Mouse (Mus musculus): ENCODE results near the gene Ldlrad3.

Ldlrad3 gene

GRCm38 (mm10) chr2:102002974-102003775 is 183.0 kb downstream of the Ldlrad3 start:
- no peak for DNase-seq (ENCODE audit: low spot score)

- DNase-seq (ENCODE audit: low spot score) = no peak
These were observed 183.7 kb downstream of the Ldlrad3 start for GRCm38 (mm10) chr2:102002408-102002973.

- no peak for DNase-seq (ENCODE audit: low spot score)
These were observed 184.5 kb downstream of the Ldlrad3 start for GRCm38 (mm10) chr2:102001661-102002060.

- no peak for DNase-seq (ENCODE audit: low spot score)
These were observed 187.1 kb downstream of the Ldlrad3 start for GRCm38 (mm10) chr2:101998911-101999572.

GRCm38 (mm10) chr2:101997013-101997412 is 189.2 kb downstream of the Ldlrad3 start:
- no peak for DNase-seq (ENCODE audit: low spot score)

GRCm38 (mm10) chr2:101992574-101993310 is 193.4 kb downstream of the Ldlrad3 start:
- no peak for DNase-seq (ENCODE audit: low spot score)

GRCm38 (mm10) chr2:101991726-101992125 is 194.5 kb downstream of the Ldlrad3 start:
- no peak for DNase-seq (ENCODE audit: low spot score)

GRCm38 (mm10) chr2:101986344-101987087 is 199.7 kb downstream of the Ldlrad3 start:
- no peak for DNase-seq (ENCODE audit: low spot score)

GRCm38 (mm10) chr2:101983853-101984543 is 202.2 kb downstream of the Ldlrad3 start:
- DNase-seq (ENCODE audit: low spot score) = no peak

GRCm38 (mm10) chr2:101983082-101983852 is 202.9 kb downstream of the Ldlrad3 start:
- no peak for DNase-seq (ENCODE audit: low spot score)

- no peak for DNase-seq (ENCODE audit: low spot score)
These were observed 204.2 kb downstream of the Ldlrad3 start for GRCm38 (mm10) chr2:101981964-101982498.

- DNase-seq (ENCODE audit: low spot score) = no peak
These were observed 205.0 kb downstream of the Ldlrad3 start for GRCm38 (mm10) chr2:101981211-101981610.

GRCm38 (mm10) chr2:101980456-101980947 is 205.7 kb downstream of the Ldlrad3 start:
- no peak for DNase-seq (ENCODE audit: low spot score)

GRCm38 (mm10) chr2:101978534-101979525 is 207.4 kb downstream of the Ldlrad3 start:
- DNase-seq (ENCODE audit: low spot score) = no peak

- no peak for DNase-seq (ENCODE audit: low spot score)
These were observed 209.7 kb downstream of the Ldlrad3 start for GRCm38 (mm10) chr2:101976399-101977064.

GRCm38 (mm10) chr2:101973810-101974209 is 212.4 kb downstream of the Ldlrad3 start:
- DNase-seq (ENCODE audit: low spot score) = no peak

GRCm38 (mm10) chr2:101967601-101968000 is 218.6 kb downstream of the Ldlrad3 start:
- DNase-seq (ENCODE audit: low spot score) = no peak

- DNase-seq (ENCODE audit: low spot score) = no peak
These were observed 219.0 kb downstream of the Ldlrad3 start for GRCm38 (mm10) chr2:101967152-101967551.
